Comparison of ENCODE assay signal across 8 mouse cellular contexts in the genomic region with DNA sequence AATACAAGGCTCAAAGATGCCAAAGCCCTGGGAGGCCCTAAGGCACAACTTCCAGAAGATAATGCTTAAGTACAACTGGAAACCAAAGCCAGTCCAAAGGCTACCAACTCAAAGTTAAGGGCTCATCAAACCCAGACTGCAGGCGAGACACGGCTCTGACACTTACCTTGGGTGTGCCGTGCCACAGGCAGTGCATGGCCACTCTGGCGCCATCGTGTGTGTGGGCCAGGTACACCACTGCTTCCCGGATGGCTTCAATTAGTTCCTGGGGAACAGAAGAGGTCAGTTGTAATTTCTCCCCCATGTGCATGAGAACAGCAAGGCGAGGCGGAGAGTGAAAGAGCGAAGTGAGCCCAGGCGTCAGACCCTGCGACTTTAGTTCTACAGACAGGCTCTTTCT. TPM values are rescaled to one million over a fixed set of nuclear protein-coding genes. Genes with fewer than 3 reads are reported as not detected.
DNase-seq lines count a peak whose midpoint lies in the region; ATAC-seq and TF ChIP-seq lines count a peak whose summit lies in the region.

No protein-coding gene starts in this region.

- WGBS in heart, embryonic 11.5 days (ENCODE audit: insufficient replicate concordance): 65% methylated on average over 11 of the region's 11 CpGs
- 68% methylated on average over 11 of the region's 11 CpGs for WGBS in midbrain, postnatal 0 days

- TF ChIP-seq CTCF in gastrocnemius, adult 2 months (IDR thresholded peaks at IDR 0.05): peak; percentile 70
- peak; percentile 75 for TF ChIP-seq CTCF in midbrain, postnatal 0 days (IDR thresholded peaks at IDR 0.05)

- H3K36me3 ChIP-seq in heart, embryonic 11.5 days (ENCODE audit: control insufficient read depth, insufficient read depth, low read length): peaks cover 12% of the 10 kb centered on the region; the same call in 1 of the 2 replicates
- H3K36me3 ChIP-seq in ES-E14 (ENCODE audit: control insufficient read depth, insufficient read depth, low read length, poor library complexity, severe bottlenecking): peaks cover 45% of the 10 kb centered on the region
- H3K36me3 ChIP-seq in midbrain, postnatal 0 days (ENCODE audit: insufficient read depth, low read length): peaks cover 42% of the 10 kb centered on the region

- H3K27ac ChIP-seq in heart, embryonic 11.5 days (ENCODE audit: low read depth, low read length): no peak overlapping the region
- H3K27ac ChIP-seq in ES-E14 (ENCODE audit: insufficient read depth, low read depth, low read length, poor library complexity, severe bottlenecking): no peak overlapping the region
- H3K27ac ChIP-seq in gastrocnemius, adult 2 months: no peak overlapping the region
- H3K27ac ChIP-seq in midbrain, postnatal 0 days (ENCODE audit: low read depth, low read length): no peak overlapping the region

- intact Hi-C loops in gastrocnemius, adult 2 months (cut with DNase I): loop anchor here (2.0 to 10.0 kb wide), 2 partner anchors 202 to 292 kb away; partner anchors contain the start of gene Vldlr

- DNase-seq in heart, adult 8-10 months (ENCODE audit: low spot score): peak; percentile 33
- DNase-seq in ES-E14 (ENCODE audit: low read depth, low spot score): peak; percentile 38
- DNase-seq in cerebellum, postnatal 10 days: peak; percentile 79 to 82
- peak; percentile 76 for DNase-seq in gastrocnemius, adult 2 months
- DNase-seq in layer of hippocampus, postnatal 10 days (ENCODE audit: low spot score in 2 of 2): peak; percentile 65 to 67
- DNase-seq in midbrain, postnatal 0 days (ENCODE audit: low spot score): peak; percentile 28
- DNase-seq in thymus, postnatal 25 days: peak; percentile 31

- no peak overlapping the region for H3K4me3 ChIP-seq in heart, embryonic 11.5 days (ENCODE audit: low read depth, low read length)
- H3K4me3 ChIP-seq in ES-E14 (ENCODE audit: insufficient read depth in 1 of 2, low read depth in 1 of 2, low read length in 2 of 2, poor library complexity in 1 of 2, severe bottlenecking in 1 of 2): no peak overlapping the region
- H3K4me3 ChIP-seq in gastrocnemius, adult 2 months: no peak overlapping the region
- no peak overlapping the region for H3K4me3 ChIP-seq in midbrain, postnatal 0 days (ENCODE audit: low read depth, low read length)

- ATAC-seq in heart, embryonic 11.5 days (replicated peaks; ENCODE audit: insufficient number of reproducible peaks, low FRiP score, low TSS enrichment): no peak
- no peak for ATAC-seq in midbrain, postnatal 0 days (ENCODE audit: low FRiP score)

- in situ Hi-C loops in ES-E14 (cut with MboI; ENCODE audit: low sequenced_read_pairs in 2 of 2, unreplicated experiment in 2 of 2): no loop called here

- H3K27me3 ChIP-seq in heart, embryonic 11.5 days (ENCODE audit: control insufficient read depth, insufficient read depth, low read length): no peaks in the 10 kb centered on the region
- H3K27me3 ChIP-seq in midbrain, postnatal 0 days (ENCODE audit: insufficient read depth, low read length): no peaks in the 10 kb centered on the region

- no peaks in the 10 kb centered on the region for H3K4me1 ChIP-seq in heart, embryonic 11.5 days (ENCODE audit: control insufficient read depth, insufficient read depth, low read length)
- H3K4me1 ChIP-seq in ES-E14 (ENCODE audit: control insufficient read depth in 2 of 2, insufficient read depth in 2 of 2, low read length in 2 of 2, poor library complexity in 1 of 2): no peaks in the 10 kb centered on the region
- H3K4me1 ChIP-seq in midbrain, postnatal 0 days (ENCODE audit: insufficient read depth, low read length): no peaks in the 10 kb centered on the region

- no peak overlapping the region for H3K9ac ChIP-seq in heart, embryonic 11.5 days (ENCODE audit: low read depth, low read length)
- H3K9ac ChIP-seq in ES-E14 (ENCODE audit: insufficient read depth, low read depth, low read length, poor library complexity, severe bottlenecking): no peak overlapping the region
- H3K9ac ChIP-seq in midbrain, postnatal 0 days (replicated peaks; ENCODE audit: low read length, poor library complexity, severe bottlenecking): no peak overlapping the region

- H3K4me2 ChIP-seq in heart, embryonic 11.5 days: no peak overlapping the region
- no peak overlapping the region for H3K4me2 ChIP-seq in midbrain, postnatal 0 days (ENCODE audit: low read depth, low read length, poor library complexity, severe bottlenecking)

- H3K9me3 ChIP-seq in heart, embryonic 11.5 days (replicated peaks; ENCODE audit: control insufficient read depth, low read length): no peaks in the 10 kb centered on the region
- no peaks in the 10 kb centered on the region for H3K9me3 ChIP-seq in ES-E14 (ENCODE audit: control insufficient read depth, insufficient read depth, low read depth, low read length)
- H3K9me3 ChIP-seq in midbrain, postnatal 0 days (ENCODE audit: low read length): no peaks in the 10 kb centered on the region

TF ChIP-seq in ES-E14, 5 proteins besides CTCF, POLR2A, EP300 and RAD21:
- no peak for TF ChIP-seq CHD2 (IDR thresholded peaks at IDR 0.05; ENCODE audit: low read depth, low read length)
- TF ChIP-seq ZNF384 (IDR thresholded peaks at IDR 0.05; ENCODE audit: low read depth, low read length): no peak
- no peak for TF ChIP-seq HCFC1 (IDR thresholded peaks at IDR 0.05; ENCODE audit: borderline replicate concordance, insufficient read depth, low read length)
- no peak for TF ChIP-seq ZC3H11A (IDR thresholded peaks at IDR 0.05; ENCODE audit: borderline replicate concordance, low read depth, low read length)
- TF ChIP-seq MAFK (IDR thresholded peaks at IDR 0.05; ENCODE audit: insufficient read depth, low read depth, low read length): no peak

RNA-seq across cellular contexts. Expression of gene Pum3, which starts 13.1 kb away (rescaled TPM):
- 10 to 100 TPM; 21.4 to 33.7 (median 31.1) TPM for total RNA-seq in heart, adult 8-10 months (2022)
- polyA plus RNA-seq in heart, embryonic 11.5 days (2014; fragmentation: Nextera tagmentation; extraction: Ambion mirVana): 65.1 and 66.5 TPM in 2 replicates
- 102 and 120 TPM in 2 replicates for total RNA-seq in ES-E14 (2012; rRNA removed)
- 10 to 100 TPM; 18.4 to 29.5 TPM for total RNA-seq in gastrocnemius, adult 2 months (2021)
- 10 to 100 TPM; 82.1 to 96.2 TPM for total RNA-seq in layer of hippocampus, postnatal 10 days (2021)
- total RNA-seq in midbrain, postnatal 0 days (2014; rRNA removed): 19.8 and 24.8 TPM in 2 replicates
- 44.1 and 56.9 TPM in 2 replicates for polyA plus RNA-seq in midbrain, postnatal 0 days (2015; fragmentation: Nextera tagmentation; extraction: Ambion mirVana)

Comparison
In these comparisons a context has a peak if more than half of its experiments do, and no peak if none do; other contexts are left out.
1. DNase-seq: peak in every context shown above with its lines; median percentile 80 in cerebellum, postnatal 10 days; 76 in gastrocnemius, adult 2 months; 66 in layer of hippocampus, postnatal 10 days; 38 in ES-E14; 33 in heart, adult 8-10 months; 31 in thymus, postnatal 25 days; 28 in midbrain, postnatal 0 days.